Mouse (Mus musculus) neural tube, embryonic 12.5 days (tissue): ENCODE measurements around the gene Fig4. TPM values are rescaled to one million over a fixed set of nuclear protein-coding genes. Genes with fewer than 3 reads are reported as not detected.

Source experiments
- ATAC-seq: fragments of 200-750 bp; cut with Nextera tagmentation; 2 replicates; pipeline ENCODE4 v1.8.0; 2017; ENCODE audit warnings: low read depth, mild to moderate bottlenecking, moderate TSS enrichment, moderate library complexity; ENCODE audit not compliant: low FRiP score
- H3K27ac ChIP-seq: fragments of 300-500 bp; sonication (generic); 2 replicates; pipeline ENCODE4 v1.5.1; 2016
- H3K27me3 ChIP-seq: fragments of 300-500 bp; sonication (generic); replicated peaks from 2 replicates; pipeline ENCODE4 v1.6.1; 2016; ENCODE audit warnings: mild to moderate bottlenecking
- H3K36me3 ChIP-seq: fragments of 300-500 bp; sonication (generic); 2 replicates; pipeline ENCODE4 v1.6.1; 2016; ENCODE audit warnings: mild to moderate bottlenecking
- H3K4me1 ChIP-seq: fragments of 300-500 bp; sonication (generic); 2 replicates; pipeline ENCODE4 v1.6.1; 2016
- H3K4me2 ChIP-seq: fragments of 300-500 bp; sonication (generic); replicated peaks from 2 replicates; pipeline ENCODE4 v1.6.1; 2016; ENCODE audit warnings: mild to moderate bottlenecking
- H3K4me3 ChIP-seq: fragments of 300-500 bp; sonication (generic); 2 replicates; pipeline ENCODE4 v1.5.1; 2016
- H3K9ac ChIP-seq: fragments of 300-500 bp; sonication (generic); 2 replicates; pipeline ENCODE4 v1.6.1; 2016; ENCODE audit warnings: mild to moderate bottlenecking
- H3K9me3 ChIP-seq: fragments of 300-500 bp; sonication (generic); 2 replicates; pipeline ENCODE4 v1.6.1; 2016; ENCODE audit warnings: mild to moderate bottlenecking
- WGBS: fragments of 180-500 bp; shearing (Covaris S2); methylation state at CpG from one replicate; pipeline ENCODE4 v1.1.7; 2016; 5-methylcytosine and 5-hydroxymethylcytosine counted together
- polyA plus RNA-seq: library from polyadenylated mRNA; unstranded; fragments of >200 nt; fragmentation: Nextera tagmentation; extraction: Ambion mirVana; gene quantifications from 2 replicates; pipeline ENCODE4 v1.2.1, GENCODE M21; 2016

Fig4 gene
- polyA plus RNA-seq, 1 experiment from 2014 or later, result 29.6 TPM

DNA sequence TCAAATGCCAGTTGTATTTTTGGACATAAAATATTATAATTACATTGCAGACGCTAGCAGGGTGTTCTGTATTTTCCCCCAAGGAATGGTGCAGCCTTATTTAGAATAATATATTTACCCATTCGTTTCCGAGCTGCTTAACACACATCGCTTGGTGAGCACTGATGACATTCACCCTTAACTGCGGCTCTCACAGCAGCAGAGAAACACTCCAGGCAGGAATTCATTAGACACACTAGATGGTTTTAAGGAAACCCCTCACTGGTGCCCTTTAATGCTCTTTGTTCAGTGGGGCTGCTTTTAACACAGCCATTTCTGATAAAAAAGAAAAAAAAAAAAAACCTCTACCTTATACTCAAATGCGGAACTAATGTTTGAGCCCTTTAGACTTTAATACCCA is 104.3 kb downstream of the Fig4 start:
- no peak overlapping the region for H3K27ac ChIP-seq
- no peaks in the 10 kb centered on the region for H3K36me3 ChIP-seq
- no peaks in the 10 kb centered on the region for H3K9me3 ChIP-seq
- no peaks in the 10 kb centered on the region for H3K27me3 ChIP-seq
- WGBS, result 60% methylated on average over 6 of the region's 6 CpGs
- no peak overlapping the region for H3K4me2 ChIP-seq
- ATAC-seq, result peak; percentile 68; the same call in 1 of the 2 replicates
- no peak overlapping the region for H3K4me3 ChIP-seq
- no peak overlapping the region for H3K9ac ChIP-seq
- no peaks in the 10 kb centered on the region for H3K4me1 ChIP-seq

GRCm38 (mm10) chr10:41197788-41198187 is 105.3 kb downstream of the Fig4 start:
- no peak overlapping the region for H3K27ac ChIP-seq
- no peaks in the 10 kb centered on the region for H3K27me3 ChIP-seq
- H3K9me3 ChIP-seq, result no peaks in the 10 kb centered on the region
- no peak overlapping the region for H3K9ac ChIP-seq
- no peaks in the 10 kb centered on the region for H3K36me3 ChIP-seq
- no peak overlapping the region for H3K4me2 ChIP-seq
- 93% methylated on average over 5 of the region's 5 CpGs for WGBS
- H3K4me1 ChIP-seq, result no peaks in the 10 kb centered on the region
- no peak for ATAC-seq
- no peak overlapping the region for H3K4me3 ChIP-seq

DNA sequence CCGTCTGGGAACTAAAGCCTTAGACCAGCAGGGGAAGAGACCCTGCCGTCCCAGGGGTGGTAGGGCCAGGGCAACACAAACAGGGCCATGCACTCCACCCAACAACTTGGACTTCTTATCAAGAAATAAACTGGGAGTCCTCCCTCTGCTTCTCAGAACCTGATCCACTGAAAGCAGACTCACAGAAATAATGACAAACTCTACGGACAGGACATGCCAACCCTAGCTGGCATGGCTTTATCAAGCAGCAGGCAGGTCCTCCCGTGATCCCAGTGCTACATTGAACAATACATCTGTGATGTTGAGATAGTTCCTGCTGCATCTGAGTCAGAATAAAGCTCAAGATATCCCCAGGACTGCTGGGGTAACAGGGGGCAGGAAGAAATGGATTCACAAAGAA is 106.8 kb downstream of the Fig4 start:
- no peak overlapping the region for H3K9ac ChIP-seq
- no peak for ATAC-seq
- H3K36me3 ChIP-seq, result no peaks in the 10 kb centered on the region
- H3K9me3 ChIP-seq, result no peaks in the 10 kb centered on the region
- no peak overlapping the region for H3K4me2 ChIP-seq
- WGBS, result 74% methylated on average over 4 of the region's 4 CpGs
- no peaks in the 10 kb centered on the region for H3K27me3 ChIP-seq
- no peaks in the 10 kb centered on the region for H3K4me1 ChIP-seq
- no peak overlapping the region for H3K4me3 ChIP-seq
- no peak overlapping the region for H3K27ac ChIP-seq

DNA sequence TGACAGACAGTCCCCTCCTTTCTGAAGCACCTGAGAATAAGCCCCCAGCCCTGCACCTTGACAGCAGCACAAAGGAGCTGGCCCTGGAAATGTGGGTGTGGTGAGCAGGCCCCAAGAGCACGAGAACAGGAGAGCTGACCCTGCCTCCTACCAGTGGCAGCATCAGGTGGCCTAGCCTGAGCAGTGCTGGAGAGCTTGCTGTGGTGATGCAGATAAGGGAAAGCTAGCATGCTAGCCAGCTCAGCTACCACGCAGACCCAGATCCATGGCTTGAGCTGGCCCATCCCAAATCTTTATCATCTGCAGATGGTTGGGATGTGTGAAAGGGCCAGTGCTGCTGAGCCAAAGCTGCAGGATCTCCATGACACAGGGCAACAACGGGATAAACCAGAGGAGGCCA is 113.7 kb downstream of the Fig4 start:
- Histone ChIP-seq H3K27me3 (no peaks in the 10 kb centered on the region), H3K4me3 (no peak overlapping the region), H3K9me3 (no peaks in the 10 kb centered on the region), H3K36me3 (peaks cover 3% of the 10 kb centered on the region; the same call in 1 of the 2 replicates), H3K9ac (no peak overlapping the region), H3K4me1 (no peaks in the 10 kb centered on the region), H3K27ac (no peak overlapping the region), H3K4me2 (no peak overlapping the region)
- no peak for ATAC-seq
- WGBS, result 73% methylated on average over 3 of the region's 3 CpGs

- Histone ChIP-seq H3K9ac (no peak overlapping the region), H3K36me3 (peaks cover 3% of the 10 kb centered on the region; the same call in 1 of the 2 replicates), H3K4me1 (no peaks in the 10 kb centered on the region), H3K27ac (no peak overlapping the region), H3K27me3 (no peaks in the 10 kb centered on the region), H3K9me3 (no peaks in the 10 kb centered on the region), H3K4me2 (no peak overlapping the region), H3K4me3 (no peak overlapping the region)
- ATAC-seq, result no peak
- 75% methylated on average over 3 of the region's 3 CpGs for WGBS
Observed at GRCm38 (mm10) chr10:41183975-41184374, 119.1 kb downstream of the Fig4 start.

DNA sequence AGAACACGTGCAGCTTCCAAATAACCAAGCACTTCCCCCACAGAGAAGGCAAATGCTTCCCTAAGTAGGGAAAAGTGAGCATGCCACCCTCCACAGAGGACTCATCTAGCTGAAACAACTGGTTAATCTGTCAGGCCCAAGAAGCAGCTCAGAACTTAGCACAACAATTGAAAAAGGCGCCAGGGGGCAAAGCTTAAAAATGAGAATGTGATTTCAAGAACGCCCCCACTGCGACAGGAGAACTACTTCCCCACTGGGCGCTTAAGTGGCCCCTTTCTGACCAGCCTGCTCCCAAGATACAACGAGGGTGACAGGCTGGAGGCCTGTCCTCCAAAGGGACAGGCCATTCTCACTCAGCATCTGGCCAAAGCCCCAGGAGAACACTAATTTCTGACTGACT is 120.4 kb downstream of the Fig4 start:
- WGBS, result 26% methylated on average over 6 of the region's 6 CpGs
- Histone ChIP-seq H3K9ac (no peak overlapping the region), H3K4me1 (no peaks in the 10 kb centered on the region), H3K4me3 (no peak overlapping the region), H3K36me3 (no peaks in the 10 kb centered on the region), H3K9me3 (no peaks in the 10 kb centered on the region), H3K4me2 (no peak overlapping the region), H3K27me3 (no peaks in the 10 kb centered on the region), H3K27ac (no peak overlapping the region)
- ATAC-seq, result no peak

DNA sequence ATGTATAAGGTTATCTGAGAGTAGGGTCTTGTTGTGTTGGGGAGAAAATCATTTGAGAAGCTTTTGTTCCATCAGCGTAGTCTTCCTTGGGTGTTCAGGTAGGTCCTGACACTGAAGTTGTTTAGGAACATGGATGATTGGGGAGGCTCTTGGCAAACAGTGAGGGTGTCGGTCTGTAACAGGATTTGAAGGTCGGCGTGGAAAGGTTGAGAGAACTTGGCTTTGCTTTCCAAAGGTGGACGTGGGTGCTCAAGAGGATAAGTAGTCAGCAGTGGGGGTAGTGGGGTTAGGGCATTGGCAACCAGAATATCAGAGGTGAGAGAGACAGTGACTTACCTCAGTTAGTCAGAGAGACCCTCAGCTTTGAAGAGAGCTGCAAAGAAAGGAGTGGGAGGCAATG is 136.9 kb downstream of the Fig4 start:
- H3K4me2 ChIP-seq, result no peak overlapping the region
- H3K27ac ChIP-seq, result no peak overlapping the region
- no peak overlapping the region for H3K4me3 ChIP-seq
- no peaks in the 10 kb centered on the region for H3K9me3 ChIP-seq
- H3K27me3 ChIP-seq, result no peaks in the 10 kb centered on the region
- no peak for ATAC-seq
- 88% methylated on average over 5 of the region's 5 CpGs for WGBS
- no peak overlapping the region for H3K9ac ChIP-seq
- H3K36me3 ChIP-seq, result no peaks in the 10 kb centered on the region
- no peaks in the 10 kb centered on the region for H3K4me1 ChIP-seq

- H3K4me2 ChIP-seq, result no peak overlapping the region
- no peaks in the 10 kb centered on the region for H3K27me3 ChIP-seq
- H3K4me1 ChIP-seq, result no peaks in the 10 kb centered on the region
- no peak for ATAC-seq
- no peak overlapping the region for H3K27ac ChIP-seq
- H3K36me3 ChIP-seq, result no peaks in the 10 kb centered on the region
- WGBS, result 87% methylated on average over 2 of the region's 2 CpGs
- no peaks in the 10 kb centered on the region for H3K9me3 ChIP-seq
- H3K9ac ChIP-seq, result no peak overlapping the region
- H3K4me3 ChIP-seq, result no peak overlapping the region
Observed at GRCm38 (mm10) chr10:41163108-41163507, 140.0 kb downstream of the Fig4 start.

GRCm38 (mm10) chr10:41157296-41157695 is 145.8 kb downstream of the Fig4 start:
- no peak for ATAC-seq
- Histone ChIP-seq H3K27ac (no peak overlapping the region), H3K27me3 (no peaks in the 10 kb centered on the region), H3K4me1 (no peaks in the 10 kb centered on the region), H3K36me3 (no peaks in the 10 kb centered on the region), H3K4me3 (no peak overlapping the region), H3K9me3 (no peaks in the 10 kb centered on the region), H3K9ac (no peak overlapping the region), H3K4me2 (no peak overlapping the region)
- WGBS, result 96% methylated on average over 2 of the region's 2 CpGs

DNA sequence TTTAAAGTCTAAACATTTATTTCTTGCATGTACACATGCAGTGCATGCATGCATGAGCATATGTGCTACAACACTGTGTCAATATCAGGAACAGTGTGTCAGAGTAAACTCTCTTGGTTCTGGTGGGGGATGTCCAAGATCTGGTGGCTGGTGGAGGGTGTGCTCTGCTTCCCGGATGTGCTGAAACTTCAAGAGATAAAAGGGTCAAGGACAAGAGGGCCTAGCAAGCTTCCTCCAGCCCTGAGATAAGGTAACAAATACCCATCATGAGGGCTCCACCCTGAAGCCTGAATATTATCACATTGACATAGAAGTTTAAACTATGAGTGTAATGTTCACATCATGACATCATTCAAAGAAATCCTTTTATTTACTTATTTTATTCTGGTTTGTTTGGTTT is 146.4 kb downstream of the Fig4 start:
- ATAC-seq, result no peak
- Histone ChIP-seq H3K27ac (no peak overlapping the region), H3K4me1 (no peaks in the 10 kb centered on the region), H3K4me3 (no peak overlapping the region), H3K27me3 (no peaks in the 10 kb centered on the region), H3K9ac (no peak overlapping the region), H3K9me3 (no peaks in the 10 kb centered on the region), H3K4me2 (no peak overlapping the region), H3K36me3 (no peaks in the 10 kb centered on the region)
- 91% methylated on average over 1 of the region's 1 CpGs for WGBS

- no peaks in the 10 kb centered on the region for H3K27me3 ChIP-seq
- H3K36me3 ChIP-seq, result no peaks in the 10 kb centered on the region
- H3K27ac ChIP-seq, result no peak overlapping the region
- no peak for ATAC-seq
- no peak overlapping the region for H3K4me3 ChIP-seq
- no peaks in the 10 kb centered on the region for H3K9me3 ChIP-seq
- no peak overlapping the region for H3K4me2 ChIP-seq
- no peak overlapping the region for H3K9ac ChIP-seq
- H3K4me1 ChIP-seq, result no peaks in the 10 kb centered on the region
- WGBS, result 96% methylated on average over 5 of the region's 5 CpGs
Observed at GRCm38 (mm10) chr10:41153229-41153750, 149.8 kb downstream of the Fig4 start.

DNA sequence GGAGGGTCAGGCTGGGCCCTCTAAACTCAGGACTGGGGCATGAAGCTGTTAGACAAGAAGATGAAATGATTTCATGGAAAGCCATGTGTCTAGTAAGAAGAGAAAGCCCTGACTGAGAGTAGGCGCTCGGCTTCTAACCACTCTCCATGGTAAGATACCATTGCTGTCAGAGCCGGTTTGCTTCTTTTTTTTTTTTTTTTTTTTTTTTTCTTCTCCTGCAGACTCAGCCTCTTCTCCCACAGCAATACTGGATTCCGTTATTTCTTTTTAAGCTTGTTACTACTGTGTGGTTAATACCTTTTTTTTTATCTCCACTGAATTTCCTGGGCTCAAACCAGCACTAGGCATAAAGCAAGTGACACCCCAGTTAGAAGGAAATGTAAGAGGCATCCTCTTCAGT is 151.2 kb downstream of the Fig4 start:
- H3K36me3 ChIP-seq, result no peaks in the 10 kb centered on the region
- no peaks in the 10 kb centered on the region for H3K4me1 ChIP-seq
- no peak for ATAC-seq
- no peak overlapping the region for H3K9ac ChIP-seq
- no peaks in the 10 kb centered on the region for H3K9me3 ChIP-seq
- no peak overlapping the region for H3K27ac ChIP-seq
- WGBS, result 93% methylated on average over 4 of the region's 4 CpGs
- H3K27me3 ChIP-seq, result no peaks in the 10 kb centered on the region
- no peak overlapping the region for H3K4me2 ChIP-seq
- no peak overlapping the region for H3K4me3 ChIP-seq

- no peak overlapping the region for H3K9ac ChIP-seq
- H3K9me3 ChIP-seq, result no peaks in the 10 kb centered on the region
- H3K36me3 ChIP-seq, result no peaks in the 10 kb centered on the region
- H3K27ac ChIP-seq, result no peak overlapping the region
- no peak for ATAC-seq
- H3K27me3 ChIP-seq, result no peaks in the 10 kb centered on the region
- H3K4me1 ChIP-seq, result no peaks in the 10 kb centered on the region
- H3K4me2 ChIP-seq, result no peak overlapping the region
- 81% methylated on average over 18 of the region's 18 CpGs for WGBS
- no peak overlapping the region for H3K4me3 ChIP-seq
Observed at GRCm38 (mm10) chr10:41151441-41151840, 151.6 kb downstream of the Fig4 start.
